Mouse (Mus musculus) 3134 (cell line): ENCODE results near the gene Wipi2.
A peak's percentile ranks its signal among the peaks of the same experiment; 100 is the strongest.

Experiments
- DNase-seq: peaks from one replicate; pipeline ENCODE4 v3.0.0-alpha.2; 2011; ENCODE audit warnings: low spot score; ENCODE audit not compliant: insufficient read length; ENCODE audit errors: extremely low read depth

The Wipi2 gene

GRCm38 (mm10) chr5:142692248-142692647 lies 64.8 kb downstream of the Wipi2 start, which contains the start of gene Slc29a4:
Gene Slc29a4 (plus strand): TSS chr5:142692512.
- DNase-seq: no peak

- no peak for DNase-seq
Observed at GRCm38 (mm10) chr5:142692971-142693737, 65.7 kb downstream of the Wipi2 start.

GRCm38 (mm10) chr5:142693738-142694430 lies 66.4 kb downstream of the Wipi2 start:
- DNase-seq: no peak

- DNase-seq: no peak
Observed at GRCm38 (mm10) chr5:142694627-142695340, 67.3 kb downstream of the Wipi2 start.

GRCm38 (mm10) chr5:142696258-142696657 lies 68.8 kb downstream of the Wipi2 start:
- DNase-seq: no peak

- DNase-seq: no peak
Observed at GRCm38 (mm10) chr5:142696865-142697264, 69.4 kb downstream of the Wipi2 start.

GRCm38 (mm10) chr5:142697742-142698141 lies 70.2 kb downstream of the Wipi2 start:
- DNase-seq: no peak

GRCm38 (mm10) chr5:142700842-142701589 lies 73.5 kb downstream of the Wipi2 start:
- DNase-seq: no peak

- DNase-seq: no peak
Observed at GRCm38 (mm10) chr5:142701651-142702510, 74.4 kb downstream of the Wipi2 start.

- no peak for DNase-seq
Observed at GRCm38 (mm10) chr5:142702511-142703138, 75.1 kb downstream of the Wipi2 start.

GRCm38 (mm10) chr5:142703569-142703968 lies 76.1 kb downstream of the Wipi2 start:
- DNase-seq: no peak

GRCm38 (mm10) chr5:142707709-142708108 lies 80.2 kb downstream of the Wipi2 start:
- DNase-seq: no peak

- DNase-seq: no peak
Observed at GRCm38 (mm10) chr5:142709436-142709835, 81.9 kb downstream of the Wipi2 start.

GRCm38 (mm10) chr5:142712373-142712772 lies 84.9 kb downstream of the Wipi2 start:
- no peak for DNase-seq

GRCm38 (mm10) chr5:142713966-142714365 lies 86.5 kb downstream of the Wipi2 start:
- peak; percentile 53 for DNase-seq

GRCm38 (mm10) chr5:142715059-142715458 lies 87.6 kb downstream of the Wipi2 start:
- no peak for DNase-seq

- DNase-seq: no peak
Observed at GRCm38 (mm10) chr5:142716056-142716455, 88.6 kb downstream of the Wipi2 start.

- peak; percentile 45 for DNase-seq
Observed at GRCm38 (mm10) chr5:142718037-142718436, 90.5 kb downstream of the Wipi2 start.

GRCm38 (mm10) chr5:142718486-142718885 lies 91.0 kb downstream of the Wipi2 start:
- DNase-seq: no peak
